Mouse (Mus musculus): ENCODE data around the gene M1ap. TPM values are rescaled to one million over a fixed set of nuclear protein-coding genes. Genes with fewer than 3 reads are reported as not detected.

M1ap gene
- 0.05 and 0.61 TPM in 2 replicates for polyA plus RNA-seq (2012; rRNA removed)

DNA sequence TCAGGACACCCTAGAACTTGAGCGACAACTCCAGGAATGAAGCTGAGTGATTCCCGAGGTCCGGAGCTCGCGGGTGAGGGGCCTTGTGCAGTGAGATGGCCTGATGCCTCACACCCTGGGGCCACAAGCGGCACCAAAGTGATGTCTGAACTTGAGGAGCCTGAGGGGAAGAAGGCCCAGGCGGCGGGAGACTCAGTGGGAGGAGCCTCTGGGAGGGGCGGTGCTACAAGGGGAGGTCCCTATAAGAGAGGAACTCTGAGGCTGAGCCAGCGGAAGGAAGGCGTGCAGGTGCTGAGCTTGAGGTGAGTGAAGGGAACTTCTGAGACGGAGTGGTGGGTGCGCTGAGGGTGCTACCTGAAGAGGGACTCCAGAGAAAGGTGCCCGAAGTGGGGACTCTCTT is at the start of gene M1ap:
M1ap (plus strand) TSS at position 252 of the 400 bp plus-strand sequence.

DNA sequence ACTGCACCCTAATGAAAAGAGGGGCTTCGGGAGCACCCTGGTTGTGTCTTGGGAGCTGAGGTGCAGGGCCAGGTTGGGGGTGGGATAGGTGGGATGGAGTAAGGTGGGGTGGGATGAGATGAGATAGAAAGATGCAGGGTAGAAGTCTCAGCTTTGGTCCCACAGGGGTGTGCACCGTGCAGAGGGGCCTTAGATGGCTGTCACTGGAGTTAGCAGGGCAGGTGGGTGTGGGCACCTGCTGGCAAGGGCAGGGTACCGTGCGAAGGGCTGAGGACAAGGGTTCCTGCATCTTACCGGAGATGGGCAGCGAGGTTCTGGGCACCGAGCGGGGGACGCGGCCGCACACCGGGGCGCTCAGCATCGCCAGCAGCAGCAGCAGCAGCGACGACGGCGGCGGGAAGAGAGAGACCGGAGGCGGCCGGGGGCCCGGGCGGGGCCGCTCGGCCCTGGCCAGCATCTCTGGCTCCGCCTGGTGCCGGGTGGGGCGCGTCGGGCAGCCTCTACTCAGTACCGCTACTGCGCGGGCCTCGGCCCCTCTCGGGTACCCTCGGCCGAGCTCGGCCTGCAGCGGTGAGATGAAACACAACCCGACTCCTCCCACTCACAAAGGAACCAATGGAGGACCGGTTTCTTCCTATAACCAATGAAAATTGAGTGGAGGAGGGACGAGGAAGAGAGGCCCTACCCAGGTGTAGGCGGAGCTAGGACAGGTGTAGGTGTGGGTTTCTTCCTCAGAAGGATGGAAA is 7.4 kb upstream of the M1ap start, which contains the start of gene Sema4f:
Sema4f (minus strand) TSS at position 603 of the 746 bp plus-strand sequence.

DNA sequence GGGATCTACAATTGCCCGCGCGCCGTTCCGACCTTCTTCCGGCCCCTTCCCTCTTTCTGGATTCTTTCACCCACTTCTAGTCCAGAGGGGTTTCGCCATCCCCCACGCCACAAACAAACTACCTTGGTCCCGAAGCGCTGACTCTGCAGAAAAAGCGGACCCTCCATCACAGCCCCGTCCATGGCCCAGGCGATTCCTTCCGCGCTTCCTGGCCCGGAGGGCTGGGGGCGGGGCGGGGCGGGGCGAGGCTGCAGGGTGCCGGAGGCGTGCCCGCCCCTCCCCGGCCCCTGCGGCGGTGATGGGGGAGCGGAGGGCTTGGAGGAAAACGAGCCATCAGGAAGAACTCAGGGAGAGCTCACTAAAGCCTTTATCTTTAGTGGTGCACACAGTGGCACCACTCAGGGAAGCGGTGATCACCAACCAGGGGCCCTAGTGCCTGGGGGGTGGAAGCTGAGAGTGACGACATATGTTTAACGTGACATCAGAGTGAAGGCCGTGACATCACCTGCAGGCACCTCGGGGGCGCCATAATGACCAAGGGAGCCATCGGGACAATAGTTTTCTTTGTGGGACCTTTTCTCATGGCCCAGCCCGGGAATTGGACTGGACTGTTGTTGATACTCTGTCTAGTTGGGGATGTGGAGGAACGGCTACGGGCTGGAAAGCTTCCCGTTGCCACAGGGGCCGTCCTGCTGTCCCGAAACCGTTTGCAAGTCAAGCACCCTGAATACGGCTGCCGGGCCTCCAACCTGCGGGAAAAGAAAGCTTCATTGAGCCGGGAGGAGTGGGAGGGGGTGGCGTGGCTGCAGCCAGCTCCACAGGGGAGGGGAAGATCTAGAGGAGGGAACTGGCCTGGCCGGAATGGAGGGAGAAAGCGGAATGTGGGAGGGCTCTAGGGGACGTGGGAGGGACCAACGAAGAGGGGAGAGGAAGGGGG is 86.8 kb downstream of the M1ap start, which contains the start of the genes Dok1 and Loxl3:
Dok1 (minus strand) TSS at position 223 of the 937 bp plus-strand sequence.
Loxl3 (plus strand) TSS at position 925 of the 937 bp plus-strand sequence.

DNA sequence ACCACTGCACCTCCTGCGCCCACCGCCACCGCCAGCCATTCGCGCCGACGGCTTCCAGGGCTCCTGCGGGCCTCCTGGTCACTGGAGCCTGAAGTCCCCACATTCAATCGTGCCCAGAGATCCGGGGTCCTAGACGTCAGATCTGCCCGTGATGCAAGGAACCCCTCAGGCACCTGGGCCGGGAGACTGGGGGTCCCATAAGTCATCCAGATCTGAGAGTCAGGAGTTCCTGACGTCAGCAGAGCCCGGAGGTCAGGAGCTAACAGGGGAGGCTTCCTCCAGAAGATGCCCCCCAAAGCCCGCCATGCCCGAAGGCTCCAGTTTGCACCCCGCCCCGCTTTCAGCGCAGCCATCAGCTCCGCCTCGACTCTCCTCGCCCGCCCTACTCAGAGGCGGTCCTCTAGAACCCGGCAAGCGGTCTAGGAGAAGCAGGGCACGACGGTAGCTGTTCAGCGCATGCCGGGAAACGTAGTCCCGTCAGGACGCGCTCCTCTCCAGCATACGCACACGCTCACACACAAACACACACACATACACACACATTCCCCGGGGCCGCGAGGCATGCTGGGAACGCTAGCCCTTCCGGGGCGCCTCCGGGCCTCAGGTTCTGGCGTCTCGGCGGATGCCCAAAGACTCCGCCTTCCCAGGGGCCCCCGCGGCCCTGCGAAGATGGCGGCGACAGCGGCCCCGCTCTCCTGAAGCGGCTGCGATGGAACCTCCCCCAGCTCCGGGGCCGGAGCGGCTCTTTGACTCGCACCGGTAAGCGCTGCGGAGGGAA is 107.6 kb downstream of the M1ap start, which contains the start of gene Aup1:
Aup1 (plus strand) TSS at position 448 of the 778 bp plus-strand sequence.

DNA sequence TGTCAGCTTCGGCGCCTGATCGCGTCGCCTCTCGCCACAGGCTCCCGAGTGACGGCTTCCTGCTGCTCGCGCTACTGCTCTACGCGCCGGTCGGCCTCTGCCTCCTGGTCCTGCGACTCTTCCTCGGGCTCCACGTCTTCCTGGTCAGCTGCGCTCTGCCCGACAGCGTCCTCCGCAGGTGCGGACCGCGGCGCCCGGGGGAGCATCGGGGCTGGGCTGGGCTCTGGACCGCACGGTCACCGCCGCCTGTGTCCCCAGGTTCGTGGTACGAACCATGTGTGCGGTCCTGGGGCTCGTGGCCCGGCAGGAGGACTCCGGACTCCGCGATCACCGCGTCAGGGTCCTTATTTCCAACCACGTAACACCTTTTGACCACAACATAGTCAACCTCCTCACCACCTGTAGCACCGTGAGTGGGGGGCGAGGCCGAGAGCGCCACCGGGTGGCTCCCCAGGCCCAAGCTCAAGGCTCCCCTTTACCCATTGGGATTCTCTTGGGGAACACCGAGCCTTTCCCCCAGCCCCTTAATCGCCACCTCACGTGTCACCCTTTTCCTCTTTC is 108.2 kb downstream of the M1ap start, which contains the start of gene Htra2:
Htra2 (minus strand) TSS at position 403 of the 561 bp plus-strand sequence.

DNA sequence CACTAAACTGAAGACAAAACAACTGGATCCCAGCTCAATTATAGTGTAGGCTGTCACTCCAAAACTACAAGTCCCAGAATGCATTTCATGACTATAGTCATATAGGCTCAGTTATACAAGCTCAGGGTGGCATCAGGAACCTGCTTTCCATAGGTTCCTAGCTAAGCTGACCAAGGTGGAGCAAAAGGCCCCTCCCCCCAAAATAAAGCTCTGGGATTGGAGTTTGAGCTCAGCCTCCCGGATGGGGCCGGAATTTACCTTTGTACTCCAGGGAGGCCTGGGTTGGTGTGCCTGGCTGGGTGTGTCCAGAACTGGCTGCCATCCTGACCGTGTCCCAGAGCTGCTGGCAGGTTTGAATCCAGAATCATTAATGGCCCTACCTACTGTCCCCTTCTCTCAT is 111.1 kb downstream of the M1ap start, which contains the start of gene Dqx1:
Dqx1 (plus strand) TSS at position 55 of the 400 bp plus-strand sequence.

DNA sequence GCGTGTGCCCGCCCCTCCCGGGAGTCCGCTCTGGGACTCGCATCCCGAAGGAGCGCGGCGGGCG is 123.4 kb downstream of the M1ap start, which contains the start of gene Tlx2:
Tlx2 (minus strand) TSS at position 47 of the 64 bp plus-strand sequence.

DNA sequence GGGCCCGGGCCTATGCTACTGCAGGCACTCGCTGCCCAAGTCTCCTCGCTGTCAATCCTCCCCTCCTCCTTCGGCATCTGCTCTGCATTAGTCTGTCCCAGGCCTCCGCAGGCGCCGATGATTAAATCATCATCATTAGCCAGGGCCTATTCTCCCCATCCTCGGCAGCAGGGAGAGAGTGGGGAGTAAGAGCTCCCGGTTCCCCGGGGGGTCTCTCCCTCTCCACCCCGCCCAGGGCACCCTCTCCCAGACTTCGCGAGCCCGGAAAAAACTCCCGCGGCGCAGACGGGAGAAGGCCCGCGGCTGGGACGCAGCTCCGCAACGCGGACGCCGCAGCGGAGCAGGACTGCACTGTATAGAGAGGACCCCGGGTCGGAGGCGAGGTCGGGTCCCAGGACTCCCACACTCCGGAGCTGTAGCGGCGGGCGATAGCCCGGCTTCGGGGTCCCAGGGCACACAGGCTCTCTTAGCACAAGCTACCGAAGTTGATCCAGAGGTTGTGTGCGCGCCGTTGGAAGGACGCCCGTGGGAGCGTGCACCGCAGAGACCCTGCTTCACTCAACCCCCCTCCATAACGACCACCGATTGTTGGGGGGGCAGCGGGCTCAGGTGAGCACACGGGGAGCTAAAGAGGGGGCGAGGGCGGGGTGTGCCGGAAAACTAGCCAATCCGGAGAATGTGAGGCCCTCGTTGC is 131.1 kb downstream of the M1ap start, which contains the start of gene Pcgf1:
Pcgf1 (plus strand) TSS at position 240 of the 694 bp plus-strand sequence.

Other genes with a start within 250 kb of the M1ap start
- 65.4 and 67.0 TPM in 2 replicates for gene Pole4, start 241.5 kb upstream of the M1ap start, polyA plus RNA-seq (2012; rRNA removed)
- 2.3 and 2.4 TPM in 2 replicates for gene Hk2, start 172.4 kb upstream of the M1ap start, polyA plus RNA-seq (2012; rRNA removed)
- 30.8 and 31.4 TPM in 2 replicates for gene Sema4f, start 7.1 kb upstream of the M1ap start, polyA plus RNA-seq (2012; rRNA removed)
- 1.7 and 2.2 TPM in 2 replicates for gene Dok1, start 86.6 kb downstream of the M1ap start, polyA plus RNA-seq (2012; rRNA removed)
- gene Loxl3, start 87.3 kb downstream of the M1ap start, polyA plus RNA-seq (2012; rRNA removed): 5.8 and 6.2 TPM in 2 replicates
- gene Aup1, start 107.6 kb downstream of the M1ap start, polyA plus RNA-seq (2012; rRNA removed): 260 and 270 TPM in 2 replicates
- gene Htra2, start 108.4 kb downstream of the M1ap start, polyA plus RNA-seq (2012; rRNA removed): 86.0 and 91.4 TPM in 2 replicates
- gene Dqx1, start 110.9 kb downstream of the M1ap start, polyA plus RNA-seq (2012; rRNA removed): 0.70 and 0.74 TPM in 2 replicates
- 1.2 TPM in 1 of 2 replicates, not detected in the other for gene Tlx2, start 123.4 kb downstream of the M1ap start, polyA plus RNA-seq (2012; rRNA removed)
- gene Pcgf1, start 131.0 kb downstream of the M1ap start, polyA plus RNA-seq (2012; rRNA removed): 53.5 and 53.6 TPM in 2 replicates
- 0.16 and 0.57 TPM in 2 replicates for gene Lbx2, start 139.5 kb downstream of the M1ap start, polyA plus RNA-seq (2012; rRNA removed)
- gene Ccdc142, start 154.7 kb downstream of the M1ap start, polyA plus RNA-seq (2012; rRNA removed): 13.9 TPM in 2 replicates
- gene Gm42688, start 154.7 kb downstream of the M1ap start, polyA plus RNA-seq (2012; rRNA removed): 13.6 and 13.9 TPM in 2 replicates
- gene Mrpl53, start 162.1 kb downstream of the M1ap start, polyA plus RNA-seq (2012; rRNA removed): 103 and 111 TPM in 2 replicates
- gene Mogs, start 168.6 kb downstream of the M1ap start, polyA plus RNA-seq (2012; rRNA removed): 45.7 and 48.5 TPM in 2 replicates
- gene Wbp1, start 174.7 kb downstream of the M1ap start, polyA plus RNA-seq (2012; rRNA removed): 152 and 163 TPM in 2 replicates
- 37.3 and 39.4 TPM in 2 replicates for gene Ino80b, start 178.5 kb downstream of the M1ap start, polyA plus RNA-seq (2012; rRNA removed)
- 13.7 and 18.2 TPM in 2 replicates for gene Rtkn, start 188.6 kb downstream of the M1ap start, polyA plus RNA-seq (2012; rRNA removed)
- gene Wdr54, start 209.5 kb downstream of the M1ap start, polyA plus RNA-seq (2012; rRNA removed): 25.6 and 26.5 TPM in 2 replicates
- 8.3 TPM in 2 replicates for gene 1700003E16Rik, start 209.5 kb downstream of the M1ap start, polyA plus RNA-seq (2012; rRNA removed)
- gene Dctn1, start 219.0 kb downstream of the M1ap start, polyA plus RNA-seq (2012; rRNA removed): 230 and 248 TPM in 2 replicates